Mouse (Mus musculus): ENCODE measurements around the gene Map3k11.

DNA sequence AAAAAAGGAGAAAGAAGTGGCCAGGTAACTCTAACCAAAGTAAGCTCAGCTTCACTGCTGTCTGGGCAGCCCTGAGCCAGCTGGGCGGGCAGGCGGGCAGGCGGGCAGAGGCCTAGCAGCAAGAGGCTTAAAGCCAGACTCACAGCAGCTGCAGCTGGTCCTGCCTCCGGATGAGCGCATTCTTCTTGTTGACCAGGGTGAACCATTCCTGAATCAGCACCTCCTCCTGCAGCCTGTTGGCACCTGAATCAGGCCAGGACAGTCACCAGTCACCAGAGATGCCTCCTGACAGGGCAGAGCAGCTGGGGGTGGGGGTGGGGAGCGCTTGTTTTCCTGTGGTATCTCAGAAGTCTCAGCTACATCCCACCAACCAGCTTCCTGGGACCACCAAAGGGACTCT is 21.5 kb downstream of the Map3k11 start:
- no peak for TF ChIP-seq CTCF (IDR thresholded peaks at IDR 0.05; ENCODE audit: low read depth, low read length)
- no peak for TF ChIP-seq GATA1 (IDR thresholded peaks at IDR 0.05; ENCODE audit: borderline replicate concordance, low read length)
